Mouse (Mus musculus) liver, postnatal 0 days (tissue): Measurements from ENCODE around the gene Rprd1b. TPM values are rescaled to one million over a fixed set of nuclear protein-coding genes. Genes with fewer than 3 reads are reported as not detected.

Experiments used
- ATAC-seq: fragments of 200-750 bp; cut with Nextera tagmentation; 2 replicates; pipeline ENCODE4 v1.8.0; 2017; ENCODE audit warnings: mild to moderate bottlenecking, moderate library complexity
- DNase-seq: peaks from one replicate; pipeline ENCODE4 v3.0.0-alpha.2; 2016
- H3K27ac ChIP-seq: fragments of 300-500 bp; sonication (generic); 2 replicates; pipeline ENCODE4 v1.5.1; 2014; ENCODE audit warnings: antibody characterized with exemption, moderate library complexity, mild to moderate bottlenecking, low read depth
- H3K27me3 ChIP-seq: fragments of 300-500 bp; sonication (generic); 2 replicates; pipeline ENCODE4 v1.6.1; 2014; ENCODE audit warnings: low read length, control low read depth, mixed read lengths; ENCODE audit not compliant: insufficient read depth
- H3K36me3 ChIP-seq: fragments of 300-500 bp; sonication (generic); replicated peaks from 2 replicates; pipeline ENCODE4 v1.6.1; 2014; ENCODE audit warnings: mild to moderate bottlenecking, control low read depth, low read length, moderate library complexity, mixed read lengths; ENCODE audit not compliant: insufficient read depth
- H3K4me1 ChIP-seq: fragments of 300-500 bp; sonication (generic); 2 replicates; pipeline ENCODE4 v1.6.1; 2014; ENCODE audit warnings: antibody characterized with exemption, mild to moderate bottlenecking, control low read depth; ENCODE audit not compliant: insufficient read depth
- H3K4me2 ChIP-seq: fragments of 300-500 bp; sonication (generic); 2 replicates; pipeline ENCODE4 v1.6.1; 2014; ENCODE audit warnings: low read depth, mild to moderate bottlenecking, low read length, moderate library complexity, mixed read lengths
- H3K4me3 ChIP-seq: fragments of 300-500 bp; sonication (generic); 2 replicates; pipeline ENCODE4 v1.5.1; 2014; ENCODE audit warnings: low read depth, low read length
- H3K9ac ChIP-seq: fragments of 300-500 bp; sonication (generic); replicated peaks from 2 replicates; pipeline ENCODE4 v1.6.1; 2014; ENCODE audit warnings: mild to moderate bottlenecking, moderate library complexity
- H3K9me3 ChIP-seq: fragments of 300-500 bp; sonication (generic); 2 replicates; pipeline ENCODE4 v1.6.1; 2016; ENCODE audit warnings: mild to moderate bottlenecking, control low read depth, low read length, mixed read lengths
- CTCF ChIP-seq: sonication (generic); IDR thresholded peaks from 2 replicates; pipeline ENCODE4 v1.5.1; 2016; ENCODE audit warnings: antibody characterized with exemption, low read depth
- EP300 ChIP-seq: IDR thresholded peaks from 2 replicates; pipeline ENCODE4 v1.6.1; 2016; ENCODE audit warnings: antibody characterized with exemption, low read depth, mild to moderate bottlenecking
- WGBS: fragments of 180-500 bp; shearing (Covaris S2); extraction: QIAGEN DNeasy Blood & Tissue Kit; methylation state at CpG from one replicate; pipeline ENCODE4 v1.1.7; 2014; ENCODE audit not compliant: insufficient replicate concordance; 5-methylcytosine and 5-hydroxymethylcytosine counted together
- polyA plus RNA-seq: library from polyadenylated mRNA; unstranded; fragments of >200 nt; fragmentation: Nextera tagmentation; extraction: Ambion mirVana; gene quantifications from 2 replicates; pipeline ENCODE4 v1.2.1, GENCODE M21; 2015

The Rprd1b gene
- polyA plus RNA-seq, 1 experiment from 2014 or later: 17.4 TPM

GRCm38 (mm10) chr2:158106947-158107587 is 78.8 kb downstream of the Rprd1b start:
- WGBS: 37% methylated on average over 6 of the region's 6 CpGs
- no peak overlapping the region for H3K4me2 ChIP-seq
- H3K27me3 ChIP-seq: no peaks in the 10 kb centered on the region
- no peak overlapping the region for H3K4me3 ChIP-seq
- TF ChIP-seq EP300: no peak
- TF ChIP-seq CTCF: peak; percentile 92
- DNase-seq: peak; percentile 80
- H3K9me3 ChIP-seq: no peaks in the 10 kb centered on the region
- no peak overlapping the region for H3K9ac ChIP-seq
- H3K27ac ChIP-seq: no peak overlapping the region
- H3K36me3 ChIP-seq: no peaks in the 10 kb centered on the region
- peak; percentile 77 for ATAC-seq
- peaks cover 12% of the 10 kb centered on the region for H3K4me1 ChIP-seq

DNA sequence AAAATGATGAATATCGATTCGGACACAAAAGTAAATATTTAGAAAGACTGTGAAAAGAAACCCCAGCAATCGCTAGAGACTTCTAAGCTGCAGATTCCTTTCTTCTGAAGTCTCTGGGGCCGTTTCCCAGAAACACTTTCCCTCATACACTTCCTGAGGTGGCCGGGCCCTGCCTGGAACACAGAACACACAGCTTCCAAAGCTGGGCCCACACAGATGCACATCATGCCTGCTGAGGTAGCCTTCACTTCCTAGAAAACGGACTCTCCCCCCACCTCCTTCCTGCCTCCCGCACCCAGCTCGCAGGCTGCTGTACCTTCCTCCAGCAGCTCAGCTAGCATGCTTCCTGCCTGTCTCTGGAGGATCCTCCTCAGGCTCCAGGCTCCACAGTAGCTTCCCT is 81.2 kb downstream of the Rprd1b start:
- Histone ChIP-seq H3K27me3 (no peaks in the 10 kb centered on the region), H3K9ac (peak overlapping the region; percentile 26; the same call in 1 of the 2 replicates), H3K4me1 (peaks cover 27% of the 10 kb centered on the region), H3K4me2 (no peak overlapping the region), H3K27ac (0 out of 2 replicates have a peak overlapping the region, but pooled peaks have one; percentile 29), H3K36me3 (no peaks in the 10 kb centered on the region), H3K9me3 (no peaks in the 10 kb centered on the region), H3K4me3 (no peak overlapping the region)
- no peak for TF ChIP-seq EP300
- TF ChIP-seq CTCF: no peak
- no peak for DNase-seq
- 26% methylated on average over 8 of the region's 8 CpGs for WGBS
- ATAC-seq: no peak

- Histone ChIP-seq H3K27ac (peak overlapping the region; percentile 92), H3K4me2 (peak overlapping the region; percentile 72), H3K9me3 (no peaks in the 10 kb centered on the region), H3K36me3 (peaks cover 25% of the 10 kb centered on the region), H3K27me3 (no peaks in the 10 kb centered on the region), H3K4me3 (peak overlapping the region; percentile 12; the same call in 1 of the 2 replicates), H3K9ac (peak overlapping the region; percentile 50), H3K4me1 (peaks cover 32% of the 10 kb centered on the region)
- TF ChIP-seq CTCF (no peak), EP300 (peak; percentile 71)
- WGBS: 31% methylated on average over 9 of the region's 9 CpGs
- DNase-seq (peak; percentile 80), ATAC-seq (peak; percentile 85)
Measured at GRCm38 (mm10) chr2:158113591-158114257, 85.4 kb downstream of the Rprd1b start.

- Histone ChIP-seq H3K9me3 (no peaks in the 10 kb centered on the region), H3K4me3 (no peak overlapping the region), H3K9ac (no peak overlapping the region), H3K4me1 (peaks cover 26% of the 10 kb centered on the region), H3K4me2 (no peak overlapping the region), H3K27ac (peak overlapping the region; percentile 23; the same call in 1 of the 2 replicates), H3K36me3 (peaks cover 36% of the 10 kb centered on the region), H3K27me3 (no peaks in the 10 kb centered on the region)
- TF ChIP-seq CTCF (no peak), EP300 (no peak)
- DNase-seq (no peak), ATAC-seq (no peak)
- WGBS: 61% methylated on average over 5 of the region's 5 CpGs
Measured at GRCm38 (mm10) chr2:158114931-158115330, 86.6 kb downstream of the Rprd1b start.

DNA sequence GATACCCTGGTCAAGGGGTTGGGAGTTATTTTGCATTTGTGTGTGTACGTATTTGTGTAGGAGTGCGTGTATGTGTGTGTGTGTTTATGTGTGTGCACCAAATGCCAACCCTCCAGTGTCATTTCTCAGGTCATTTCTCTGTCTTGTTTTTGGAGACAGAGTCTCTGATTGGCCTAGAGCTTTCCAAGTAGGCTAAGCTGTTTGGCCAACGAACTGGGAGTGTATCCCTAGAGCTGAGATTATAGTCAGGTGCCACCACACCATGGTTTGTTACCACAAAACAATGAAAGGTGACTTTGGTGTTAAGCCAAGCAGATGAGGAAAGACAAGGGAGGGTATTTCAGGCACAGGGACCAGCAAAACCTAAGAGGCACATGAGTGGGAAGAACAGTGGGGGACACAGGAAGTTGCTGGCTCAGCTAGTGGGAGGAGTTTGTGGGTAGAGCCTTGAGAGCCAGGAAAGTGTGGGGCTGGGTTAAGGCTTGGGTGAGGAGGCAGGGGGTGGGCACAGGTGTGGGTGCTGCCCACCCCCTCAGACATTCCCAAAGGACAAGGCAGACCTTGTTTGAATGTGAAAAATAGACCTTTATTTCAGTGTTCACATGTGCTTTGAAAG is 87.6 kb downstream of the Rprd1b start:
- TF ChIP-seq CTCF (no peak), EP300 (no peak)
- Histone ChIP-seq H3K9ac (no peak overlapping the region), H3K4me3 (no peak overlapping the region), H3K4me1 (peaks cover 24% of the 10 kb centered on the region), H3K4me2 (no peak overlapping the region), H3K9me3 (no peaks in the 10 kb centered on the region), H3K27me3 (no peaks in the 10 kb centered on the region), H3K36me3 (peaks cover 37% of the 10 kb centered on the region), H3K27ac (no peak overlapping the region)
- no peak for DNase-seq
- 77% methylated on average over 3 of the region's 3 CpGs for WGBS
- ATAC-seq: no peak

DNA sequence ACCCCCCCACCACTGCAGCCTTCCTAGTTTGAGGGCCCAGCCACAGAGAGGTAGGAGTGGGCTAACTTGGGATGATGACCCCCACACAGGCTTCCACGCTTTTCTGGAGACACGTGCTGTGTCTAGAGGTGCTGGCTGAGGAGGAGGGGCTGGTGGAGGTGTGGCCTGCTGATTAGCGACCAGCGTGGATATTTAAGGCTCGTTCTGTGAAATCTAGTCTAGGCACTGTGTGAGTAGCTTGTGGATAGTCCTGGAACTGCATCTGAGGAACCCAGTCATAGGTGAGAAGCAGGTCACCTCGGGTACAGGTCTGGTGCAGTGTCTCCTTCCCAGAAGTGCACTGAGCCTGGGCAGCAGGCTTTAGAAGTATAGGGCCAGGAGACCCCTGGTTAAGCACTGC is 88.4 kb downstream of the Rprd1b start:
- H3K27ac ChIP-seq: no peak overlapping the region
- no peak for ATAC-seq

More for the DNA sequence above, 88.4 kb downstream of the Rprd1b start:
- Histone ChIP-seq H3K4me3 (no peak overlapping the region), H3K9me3 (no peaks in the 10 kb centered on the region), H3K9ac (no peak overlapping the region), H3K27me3 (no peaks in the 10 kb centered on the region), H3K4me1 (peaks cover 27% of the 10 kb centered on the region), H3K4me2 (no peak overlapping the region), H3K36me3 (peaks cover 37% of the 10 kb centered on the region)
- no peak for TF ChIP-seq EP300
- no peak for TF ChIP-seq CTCF
- no peak for DNase-seq
- 35% methylated on average over 6 of the region's 6 CpGs for WGBS
